Mouse (Mus musculus) testis, adult 2 months (tissue): Measurements from ENCODE around the gene Gpr37l1.

Source experiments
- CTCF ChIP-seq: fragments of 200-500 bp; IDR thresholded peaks from 2 replicates; pipeline ENCODE4 v1.5.1; 2012; ENCODE audit warnings: low read depth, mild to moderate bottlenecking, inconsistent platforms, low read length, moderate library complexity; ENCODE audit not compliant: control insufficient read depth, insufficient read depth, insufficient replicate concordance
- POLR2A ChIP-seq: fragments of 200-500 bp; IDR thresholded peaks from 2 replicates; pipeline ENCODE4 v1.6.1; 2012; ENCODE audit warnings: low read depth, mild to moderate bottlenecking, inconsistent platforms, low read length, moderate library complexity; ENCODE audit not compliant: control insufficient read depth

DNA sequence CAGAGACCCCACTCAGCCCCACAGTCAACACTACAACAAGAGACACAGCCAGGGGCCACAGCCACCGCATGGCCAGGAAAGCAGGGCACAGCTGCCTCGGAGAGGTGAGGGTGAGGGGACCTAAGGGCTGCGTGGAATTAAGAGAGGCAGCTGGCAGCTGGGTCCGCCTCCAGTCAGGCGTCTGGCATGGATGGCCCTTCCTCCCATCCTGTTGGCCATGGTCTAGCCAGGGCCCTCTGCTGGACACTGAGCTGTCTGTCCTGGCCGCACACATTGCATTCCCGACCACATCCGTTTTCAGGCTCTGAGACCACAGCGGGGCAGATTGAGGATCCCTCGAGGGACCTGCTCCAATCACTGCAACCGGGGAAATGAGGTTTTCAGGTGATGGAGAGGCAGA, at the start of gene Gpr37l1:
- no peak for TF ChIP-seq CTCF
- no peak for TF ChIP-seq POLR2A
